Mouse (Mus musculus): ENCODE measurements at regions not wholly inside any gene's neighbourhood (a gene's known extent, or its start where the extent isn't known, plus 50 kb on each side); places are given as distances from the start of the nearest gene placed in this dataset.

GRCm38 (mm10) chr7:51771895-51772871 is 89.6 kb upstream of the Gas2 start:
- Histone ChIP-seq H3K27ac (no peak overlapping the region), H3K9me3 (ENCODE audit: control insufficient read depth, low read length) (no peaks in the 10 kb centered on the region), H3K36me3 (replicated peaks; ENCODE audit: control insufficient read depth, insufficient read depth, low read depth) (no peaks in the 10 kb centered on the region), H3K4me1 (replicated peaks; ENCODE audit: control insufficient read depth in 2 of 2, insufficient read depth in 2 of 2, low read length in 1 of 2) (no peaks in the 10 kb centered on the region), H3K27me3 (ENCODE audit: control insufficient read depth, insufficient read depth, low read length) (no peaks in the 10 kb centered on the region), H3K4me2 (ENCODE audit: low read depth) (no peak overlapping the region), H3K4me3 (ENCODE audit: insufficient read depth in 1 of 2, low read depth in 2 of 2, low read length in 2 of 2) (no peak overlapping the region), H3K9ac (replicated peaks) (no peak overlapping the region)
- TF ChIP-seq CTCF (IDR thresholded peaks at IDR 0.05; ENCODE audit: low read depth) = no peak
- no peak for TF ChIP-seq EP300 (IDR thresholded peaks at IDR 0.05; ENCODE audit: low read depth)
- WGBS (ENCODE audit: insufficient replicate concordance) = 58% methylated on average over 8 of the region's 8 CpGs
- ATAC-seq (ENCODE audit: insufficient read depth) (no peak), DNase-seq (ENCODE audit: low read depth in 3 of 3, low spot score in 3 of 3) (no peak)

DNA sequence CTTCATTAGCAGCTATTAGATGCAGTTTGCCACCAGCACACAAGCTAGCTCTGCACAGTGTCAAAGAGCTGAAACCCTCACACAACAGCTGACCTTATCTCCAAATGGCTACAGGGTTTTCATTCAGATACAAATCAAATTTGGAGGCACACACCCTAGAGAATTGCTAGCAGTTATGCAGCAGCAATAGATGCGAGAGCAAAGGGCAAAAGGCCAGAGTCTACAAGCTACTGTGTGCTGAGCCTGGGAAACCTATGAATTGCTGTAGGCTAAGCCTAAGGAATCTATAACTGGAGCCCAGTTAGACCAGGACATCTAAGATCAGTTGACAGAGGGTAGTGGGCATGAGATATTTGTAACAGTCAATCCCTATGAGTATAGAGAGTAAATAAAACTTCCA is 85.8 kb upstream of the Gas2 start:
- H3K4me1 ChIP-seq (replicated peaks; ENCODE audit: control insufficient read depth in 2 of 2, insufficient read depth in 2 of 2, low read length in 1 of 2) = no peaks in the 10 kb centered on the region
- TF ChIP-seq EP300 (IDR thresholded peaks at IDR 0.05; ENCODE audit: low read depth) (no peak), CTCF (IDR thresholded peaks at IDR 0.05; ENCODE audit: low read depth) (no peak)
- no peak for DNase-seq (ENCODE audit: low read depth in 3 of 3, low spot score in 3 of 3)

DNA sequence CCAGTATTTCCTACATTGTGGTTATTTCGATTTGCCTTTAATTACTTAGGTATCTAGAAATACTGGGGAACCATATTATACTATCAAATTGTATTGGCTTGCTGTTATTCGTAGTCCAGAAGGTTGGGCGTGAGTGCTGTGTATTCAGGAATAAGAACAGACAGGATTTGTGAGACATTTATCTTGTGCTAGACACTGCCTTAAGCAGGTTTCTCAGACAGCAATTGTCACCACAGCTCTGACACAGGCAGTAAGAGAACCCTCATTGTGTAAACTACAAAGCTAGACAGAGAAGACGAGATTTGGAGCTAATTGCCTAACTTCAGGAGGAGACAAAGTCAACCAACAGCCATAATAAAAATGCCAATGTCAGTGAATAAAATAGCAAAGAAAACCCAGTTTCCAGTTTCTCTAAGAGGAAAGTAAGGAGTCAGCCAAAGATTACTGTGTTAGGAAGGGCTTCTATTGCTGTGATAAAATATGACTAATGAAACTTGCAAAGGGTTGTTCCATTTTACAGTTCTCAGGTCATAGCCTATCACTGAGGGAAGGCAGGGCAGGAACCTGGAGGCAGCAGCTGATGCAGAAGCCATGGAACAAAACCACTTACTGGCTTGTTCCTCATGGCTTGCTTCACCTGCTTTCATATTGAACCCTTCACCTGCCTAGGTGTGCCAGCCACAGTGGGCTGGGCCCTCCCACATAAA is 78.6 kb upstream of the Gas2 start:
- no peak overlapping the region for H3K4me3 ChIP-seq (ENCODE audit: insufficient read depth in 1 of 2, low read depth in 2 of 2, low read length in 2 of 2)
- no peaks in the 10 kb centered on the region for H3K36me3 ChIP-seq (replicated peaks; ENCODE audit: control insufficient read depth, insufficient read depth, low read depth)
- WGBS (ENCODE audit: insufficient replicate concordance) = 49% methylated on average over 4 of the region's 4 CpGs
- H3K4me2 ChIP-seq (ENCODE audit: low read depth) = no peak overlapping the region
- TF ChIP-seq EP300 (IDR thresholded peaks at IDR 0.05; ENCODE audit: low read depth) (no peak), CTCF (IDR thresholded peaks at IDR 0.05; ENCODE audit: low read depth) (no peak)
- no peak for DNase-seq (ENCODE audit: low read depth in 3 of 3, low spot score in 3 of 3)
- no peak overlapping the region for H3K9ac ChIP-seq (replicated peaks)
- no peaks in the 10 kb centered on the region for H3K4me1 ChIP-seq (replicated peaks; ENCODE audit: control insufficient read depth in 2 of 2, insufficient read depth in 2 of 2, low read length in 1 of 2)
- H3K9me3 ChIP-seq (ENCODE audit: control insufficient read depth, low read length) = no peaks in the 10 kb centered on the region
- H3K27me3 ChIP-seq (ENCODE audit: control insufficient read depth, insufficient read depth, low read length) = no peaks in the 10 kb centered on the region
- ATAC-seq (ENCODE audit: insufficient read depth) = no peak
- H3K27ac ChIP-seq = no peak overlapping the region

More for the DNA sequence above, 85.8 kb upstream of the Gas2 start:
- no peaks in the 10 kb centered on the region for H3K9me3 ChIP-seq (ENCODE audit: control insufficient read depth, low read length)
- H3K27ac ChIP-seq = no peak overlapping the region
- H3K27me3 ChIP-seq (ENCODE audit: control insufficient read depth, insufficient read depth, low read length) = no peaks in the 10 kb centered on the region
- WGBS (ENCODE audit: insufficient replicate concordance) = 40% methylated on average over 1 of the region's 1 CpGs
- no peak overlapping the region for H3K9ac ChIP-seq (replicated peaks)
- H3K4me2 ChIP-seq (ENCODE audit: low read depth) = no peak overlapping the region
- H3K4me3 ChIP-seq (ENCODE audit: insufficient read depth in 1 of 2, low read depth in 2 of 2, low read length in 2 of 2) = no peak overlapping the region
- no peak for ATAC-seq (ENCODE audit: insufficient read depth)
- no peaks in the 10 kb centered on the region for H3K36me3 ChIP-seq (replicated peaks; ENCODE audit: control insufficient read depth, insufficient read depth, low read depth)

- Histone ChIP-seq H3K9me3 (ENCODE audit: control insufficient read depth, low read length) (no peaks in the 10 kb centered on the region), H3K9ac (replicated peaks) (no peak overlapping the region)
- ATAC-seq (ENCODE audit: insufficient read depth) = no peak
These were observed 77.7 kb upstream of the Gas2 start for GRCm38 (mm10) chr7:51783923-51784686.

More at GRCm38 (mm10) chr7:51783923-51784686, 77.7 kb upstream of the Gas2 start:
- DNase-seq (ENCODE audit: low read depth in 3 of 3, low spot score in 3 of 3) = no peak
- TF ChIP-seq EP300 (IDR thresholded peaks at IDR 0.05; ENCODE audit: low read depth) = no peak
- TF ChIP-seq CTCF (IDR thresholded peaks at IDR 0.05; ENCODE audit: low read depth) = no peak
- no peaks in the 10 kb centered on the region for H3K36me3 ChIP-seq (replicated peaks; ENCODE audit: control insufficient read depth, insufficient read depth, low read depth)
- 67% methylated on average over 14 of the region's 14 CpGs for WGBS (ENCODE audit: insufficient replicate concordance)
- H3K27me3 ChIP-seq (ENCODE audit: control insufficient read depth, insufficient read depth, low read length) = no peaks in the 10 kb centered on the region
- H3K4me2 ChIP-seq (ENCODE audit: low read depth) = no peak overlapping the region
- no peaks in the 10 kb centered on the region for H3K4me1 ChIP-seq (replicated peaks; ENCODE audit: control insufficient read depth in 2 of 2, insufficient read depth in 2 of 2, low read length in 1 of 2)
- H3K4me3 ChIP-seq (ENCODE audit: insufficient read depth in 1 of 2, low read depth in 2 of 2, low read length in 2 of 2) = no peak overlapping the region
- no peak overlapping the region for H3K27ac ChIP-seq

Measured in liver, embryonic 14.5 days (tissue).